Mouse (Mus musculus) neural tube, embryonic 11.5 days (tissue): ENCODE data around the gene Gsdme. TPM values are rescaled to one million over a fixed set of nuclear protein-coding genes. Genes with fewer than 3 reads are reported as not detected.

ENCODE experiments used
- ATAC-seq: fragments of 200-750 bp; cut with Nextera tagmentation; 2 replicates; pipeline ENCODE4 v1.8.0; 2017; ENCODE audit warnings: moderate number of reproducible peaks, mild to moderate bottlenecking, moderate TSS enrichment, moderate library complexity; ENCODE audit not compliant: insufficient read depth, low FRiP score, low TSS enrichment
- DNase-seq: peaks from one replicate; pipeline ENCODE4 v3.0.0-alpha.2; 2015; ENCODE audit warnings: low spot score
- H3K27ac ChIP-seq: fragments of 300-500 bp; sonication (generic); 2 replicates; pipeline ENCODE4 v1.5.1; 2014; ENCODE audit warnings: low read depth, mild to moderate bottlenecking, low read length
- H3K27me3 ChIP-seq: fragments of 300-500 bp; sonication (generic); 2 replicates; pipeline ENCODE4 v1.6.1; 2014; ENCODE audit warnings: mild to moderate bottlenecking, low read length, mixed read lengths; ENCODE audit not compliant: control insufficient read depth, insufficient read depth
- H3K36me3 ChIP-seq: fragments of 300-500 bp; sonication (generic); 2 replicates; pipeline ENCODE4 v1.6.1; 2014; ENCODE audit warnings: mild to moderate bottlenecking, low read length, moderate library complexity, mixed read lengths; ENCODE audit not compliant: control insufficient read depth, insufficient read depth
- H3K4me1 ChIP-seq: fragments of 300-500 bp; sonication (generic); 2 replicates; pipeline ENCODE4 v1.6.1; 2014; ENCODE audit warnings: low read length, mixed read lengths; ENCODE audit not compliant: control insufficient read depth, insufficient read depth
- H3K4me2 ChIP-seq: fragments of 300-500 bp; sonication (generic); 2 replicates; pipeline ENCODE4 v1.6.1; 2014; ENCODE audit warnings: low read depth, mild to moderate bottlenecking, moderate library complexity
- H3K4me3 ChIP-seq: fragments of 300-500 bp; sonication (generic); 2 replicates; pipeline ENCODE4 v1.5.1; 2014; ENCODE audit warnings: low read depth, low read length
- H3K9ac ChIP-seq: fragments of 300-500 bp; sonication (generic); 2 replicates; pipeline ENCODE4 v1.6.1; 2014; ENCODE audit warnings: mild to moderate bottlenecking, low read length
- H3K9me3 ChIP-seq: fragments of 300-500 bp; sonication (generic); 2 replicates; pipeline ENCODE4 v1.6.1; 2016; ENCODE audit warnings: low read length; ENCODE audit not compliant: control insufficient read depth
- WGBS: fragments of 180-500 bp; shearing (Covaris S2); extraction: QIAGEN DNeasy Blood & Tissue Kit; methylation state at CpG from one replicate; pipeline ENCODE4 v1.1.7; 2014; 5-methylcytosine and 5-hydroxymethylcytosine counted together
- polyA plus RNA-seq: library from polyadenylated mRNA; unstranded; fragments of >200 nt; fragmentation: Nextera tagmentation; extraction: Ambion mirVana; gene quantifications from 2 replicates; pipeline ENCODE4 v1.2.1, GENCODE M21; 2014

Gsdme gene
- polyA plus RNA-seq, 1 experiment from 2014 or later, result 53.7 TPM

GRCm38 (mm10) chr6:50239902-50240301 is 23.8 kb downstream of the Gsdme start:
- ATAC-seq (no peak), DNase-seq (no peak)
- Histone ChIP-seq H3K4me1 (no peaks in the 10 kb centered on the region), H3K4me3 (no peak overlapping the region), H3K36me3 (no peaks in the 10 kb centered on the region), H3K27me3 (no peaks in the 10 kb centered on the region), H3K9me3 (no peaks in the 10 kb centered on the region), H3K27ac (no peak overlapping the region), H3K9ac (no peak overlapping the region), H3K4me2 (no peak overlapping the region)
- WGBS, result 97% methylated on average over 2 of the region's 2 CpGs

- Histone ChIP-seq H3K4me2 (no peak overlapping the region), H3K27ac (no peak overlapping the region), H3K4me1 (no peaks in the 10 kb centered on the region), H3K36me3 (no peaks in the 10 kb centered on the region), H3K9me3 (no peaks in the 10 kb centered on the region), H3K4me3 (no peak overlapping the region), H3K27me3 (no peaks in the 10 kb centered on the region), H3K9ac (no peak overlapping the region)
- DNase-seq (no peak), ATAC-seq (no peak)
- WGBS, result 71% methylated on average over 2 of the region's 2 CpGs
These were observed 25.7 kb downstream of the Gsdme start for GRCm38 (mm10) chr6:50237963-50238362.

- no peak overlapping the region for H3K27ac ChIP-seq
- WGBS, result 63% methylated on average over 1 of the region's 1 CpGs
- no peaks in the 10 kb centered on the region for H3K9me3 ChIP-seq
- 0 out of 2 replicates have a peak, but pooled peaks cover 2% of the 10 kb centered on the region for H3K4me1 ChIP-seq
- no peak overlapping the region for H3K4me3 ChIP-seq
- no peak overlapping the region for H3K9ac ChIP-seq
- no peaks in the 10 kb centered on the region for H3K36me3 ChIP-seq
- H3K4me2 ChIP-seq, result no peak overlapping the region
- no peak for DNase-seq
- no peak for ATAC-seq
- H3K27me3 ChIP-seq, result no peaks in the 10 kb centered on the region
These were observed 30.7 kb downstream of the Gsdme start for GRCm38 (mm10) chr6:50232984-50233383.

GRCm38 (mm10) chr6:50231288-50231687 is 32.4 kb downstream of the Gsdme start:
- H3K27me3 ChIP-seq, result no peaks in the 10 kb centered on the region
- H3K9ac ChIP-seq, result no peak overlapping the region
- ATAC-seq (no peak), DNase-seq (no peak)
- H3K4me2 ChIP-seq, result no peak overlapping the region
- H3K9me3 ChIP-seq, result no peaks in the 10 kb centered on the region
- H3K36me3 ChIP-seq, result no peaks in the 10 kb centered on the region
- H3K27ac ChIP-seq, result no peak overlapping the region
- WGBS, result 95% methylated on average over 5 of the region's 5 CpGs
- 0 out of 2 replicates have a peak, but pooled peaks cover 2% of the 10 kb centered on the region for H3K4me1 ChIP-seq
- H3K4me3 ChIP-seq, result no peak overlapping the region

DNA sequence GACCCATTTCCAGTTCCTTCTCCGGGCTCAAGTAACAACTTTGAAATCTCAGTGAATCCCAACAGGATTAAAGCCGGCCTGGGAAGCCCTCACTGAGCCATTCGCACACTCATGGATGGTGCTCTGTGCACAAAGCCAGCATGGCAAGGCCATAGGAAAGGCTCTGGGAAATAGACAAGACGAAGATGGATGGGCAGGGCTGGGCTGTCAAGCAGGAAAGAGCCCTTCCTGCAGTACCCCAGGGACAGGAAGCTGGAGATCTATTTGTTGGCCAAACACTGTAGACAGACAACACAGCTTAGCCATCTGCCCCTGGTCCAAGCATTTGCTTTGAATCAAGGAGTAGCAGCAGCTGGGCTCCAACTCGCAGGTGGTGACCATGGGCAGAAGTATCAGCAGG is 35.5 kb downstream of the Gsdme start:
- WGBS, result 73% methylated on average over 5 of the region's 5 CpGs
- Histone ChIP-seq H3K27me3 (no peaks in the 10 kb centered on the region), H3K4me1 (0 out of 2 replicates have a peak, but pooled peaks cover 2% of the 10 kb centered on the region), H3K4me3 (no peak overlapping the region), H3K27ac (no peak overlapping the region), H3K4me2 (no peak overlapping the region), H3K36me3 (no peaks in the 10 kb centered on the region), H3K9me3 (no peaks in the 10 kb centered on the region), H3K9ac (no peak overlapping the region)
- DNase-seq (no peak), ATAC-seq (no peak)

- no peaks in the 10 kb centered on the region for H3K36me3 ChIP-seq
- no peak for DNase-seq
- 83% methylated on average over 5 of the region's 5 CpGs for WGBS
- H3K4me1 ChIP-seq, result 0 out of 2 replicates have a peak, but pooled peaks cover 2% of the 10 kb centered on the region
- H3K27ac ChIP-seq, result no peak overlapping the region
- no peak for ATAC-seq
- H3K4me2 ChIP-seq, result no peak overlapping the region
- no peaks in the 10 kb centered on the region for H3K27me3 ChIP-seq
- no peak overlapping the region for H3K4me3 ChIP-seq
- H3K9ac ChIP-seq, result no peak overlapping the region
- no peaks in the 10 kb centered on the region for H3K9me3 ChIP-seq
These were observed 38.4 kb downstream of the Gsdme start for GRCm38 (mm10) chr6:50225232-50225631.

- ATAC-seq (no peak), DNase-seq (no peak)
- Histone ChIP-seq H3K4me3 (no peak overlapping the region), H3K4me1 (0 out of 2 replicates have a peak, but pooled peaks cover 2% of the 10 kb centered on the region), H3K27me3 (no peaks in the 10 kb centered on the region), H3K9me3 (no peaks in the 10 kb centered on the region), H3K36me3 (no peaks in the 10 kb centered on the region), H3K27ac (no peak overlapping the region), H3K4me2 (no peak overlapping the region), H3K9ac (no peak overlapping the region)
- 85% methylated on average over 4 of the region's 4 CpGs for WGBS
These were observed 40.1 kb downstream of the Gsdme start for GRCm38 (mm10) chr6:50223606-50224005.

DNA sequence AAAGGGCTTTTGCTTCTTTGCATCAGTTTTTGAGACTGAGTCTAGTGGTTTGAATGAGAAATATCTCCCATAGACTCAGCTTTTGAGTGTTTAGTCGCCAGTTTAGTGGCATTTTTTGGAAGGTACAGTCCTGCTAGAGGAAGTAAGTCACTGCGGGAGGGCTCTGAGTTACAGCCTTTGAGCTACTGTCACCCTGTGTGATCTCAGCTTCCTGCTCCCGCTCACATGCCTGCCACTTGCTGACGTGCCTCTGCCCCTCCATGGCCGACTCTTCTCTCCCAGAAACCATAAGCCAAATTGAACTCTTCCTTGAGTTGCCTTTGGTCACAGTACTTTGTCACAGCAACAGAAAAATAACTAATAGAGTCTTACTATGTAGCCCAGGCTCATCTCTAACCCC is 40.7 kb downstream of the Gsdme start:
- WGBS, result 79% methylated on average over 5 of the region's 5 CpGs
- ATAC-seq (no peak), DNase-seq (no peak)

GRCm38 (mm10) chr6:50222351-50222750 is 41.3 kb downstream of the Gsdme start:
- ATAC-seq (no peak), DNase-seq (no peak)
- H3K27ac ChIP-seq, result no peak overlapping the region
- no peak overlapping the region for H3K4me2 ChIP-seq
- 83% methylated on average over 5 of the region's 5 CpGs for WGBS
- no peak overlapping the region for H3K9ac ChIP-seq
- no peak overlapping the region for H3K4me3 ChIP-seq
- H3K4me1 ChIP-seq, result no peaks in the 10 kb centered on the region
- no peaks in the 10 kb centered on the region for H3K27me3 ChIP-seq
- H3K9me3 ChIP-seq, result no peaks in the 10 kb centered on the region
- no peaks in the 10 kb centered on the region for H3K36me3 ChIP-seq

More for the DNA sequence above, 40.7 kb downstream of the Gsdme start:
- no peak overlapping the region for H3K4me3 ChIP-seq
- H3K9ac ChIP-seq, result no peak overlapping the region
- H3K4me1 ChIP-seq, result 0 out of 2 replicates have a peak, but pooled peaks cover under 1% of the 10 kb centered on the region
- no peak overlapping the region for H3K4me2 ChIP-seq
- H3K9me3 ChIP-seq, result no peaks in the 10 kb centered on the region
- H3K27me3 ChIP-seq, result no peaks in the 10 kb centered on the region
- H3K27ac ChIP-seq, result no peak overlapping the region
- H3K36me3 ChIP-seq, result no peaks in the 10 kb centered on the region
